Mouse (Mus musculus): ENCODE measurements around the gene St13. TPM values are rescaled to one million over a fixed set of nuclear protein-coding genes. Genes with fewer than 3 reads are reported as not detected.
"Not testable (repeated sequence)": the region's sequence is repeated elsewhere in the genome, so short reads cannot be mapped to it uniquely, and the experiment has no call there.

Gene St13
- polyA plus RNA-seq, 1 experiment from 2014 or later: 194 TPM

DNA sequence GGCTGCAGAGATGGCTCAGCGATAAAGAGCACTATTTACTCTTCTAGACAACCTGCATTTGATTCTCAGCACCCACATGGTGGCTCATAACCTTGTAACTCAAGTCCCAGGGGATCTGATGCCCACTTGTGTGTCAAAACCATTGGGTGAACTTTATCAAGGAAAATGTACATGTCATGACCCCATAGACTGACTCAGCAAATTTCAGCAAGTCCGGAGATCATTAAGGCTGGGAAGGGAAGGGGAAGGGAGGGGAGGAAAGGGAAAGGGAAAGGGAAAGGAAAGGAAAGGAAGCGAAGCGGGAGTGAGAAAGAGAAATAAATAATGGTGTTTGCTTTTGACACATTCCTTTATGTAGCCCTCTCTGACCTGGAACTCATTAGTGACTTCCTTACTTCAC lies 18.2 kb upstream of the St13 start:
- Histone ChIP-seq H3K4me3 (ENCODE audit: low read depth, low read length) (no peak overlapping the region), H3K36me3 (ENCODE audit: control insufficient read depth, insufficient read depth, low read length) (no peaks in the 10 kb centered on the region), H3K27me3 (ENCODE audit: control insufficient read depth, insufficient read depth, low read length) (no peaks in the 10 kb centered on the region), H3K9ac (ENCODE audit: low read length) (no peak overlapping the region), H3K27ac (ENCODE audit: low read depth, low read length) (no peak overlapping the region), H3K9me3 (ENCODE audit: control insufficient read depth, low read length) (no peaks in the 10 kb centered on the region), H3K4me2 (ENCODE audit: low read depth, low read length, severe bottlenecking) (no peak overlapping the region), H3K4me1 (replicated peaks; ENCODE audit: control insufficient read depth, insufficient read depth, low read length) (0 out of 2 replicates have a peak, but pooled peaks cover 2% of the 10 kb centered on the region)
- ATAC-seq (replicated peaks; ENCODE audit: low FRiP score): no peak
- 84% methylated on average over 4 of the region's 4 CpGs for WGBS
- no peak for DNase-seq (ENCODE audit: low spot score)

DNA sequence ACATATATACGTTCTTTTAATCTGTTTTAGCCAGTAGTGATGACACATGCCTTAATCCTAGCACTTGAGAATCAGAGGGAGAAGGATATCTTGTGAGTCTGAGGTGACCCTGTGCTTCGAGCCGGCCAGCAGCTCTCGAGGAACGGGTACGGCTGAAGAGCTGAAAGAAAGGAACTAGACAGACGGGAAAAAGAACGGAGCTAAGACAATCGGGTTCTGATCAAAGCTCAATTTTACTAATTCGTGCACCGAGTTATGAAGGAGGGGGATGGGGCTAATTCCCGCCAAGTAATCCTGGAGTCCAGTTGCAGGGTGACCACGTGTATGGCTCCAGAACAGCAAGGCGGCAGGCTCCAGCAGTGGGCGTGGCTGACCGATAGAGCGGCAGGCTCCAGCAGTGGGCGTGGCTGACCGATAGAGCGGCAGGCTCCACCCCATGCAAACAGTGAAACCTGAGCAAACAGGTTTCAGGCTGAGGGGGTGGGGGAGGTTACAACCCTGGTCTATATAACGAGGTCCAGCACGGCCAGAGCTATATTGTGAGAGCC lies 17.0 kb upstream of the St13 start:
- H3K4me3 ChIP-seq (ENCODE audit: low read depth, low read length); H3K9me3 ChIP-seq (ENCODE audit: control insufficient read depth, low read length); H3K4me1 ChIP-seq (replicated peaks; ENCODE audit: control insufficient read depth, insufficient read depth, low read length); H3K27me3 ChIP-seq (ENCODE audit: control insufficient read depth, insufficient read depth, low read length); H3K27ac ChIP-seq (ENCODE audit: low read depth, low read length); H3K36me3 ChIP-seq (ENCODE audit: control insufficient read depth, insufficient read depth, low read length): not testable (repeated sequence)
- peak overlapping the region; percentile 38; the same call in 1 of the 2 replicates for H3K4me2 ChIP-seq (ENCODE audit: low read depth, low read length, severe bottlenecking)
- peak overlapping the region; percentile 43; the same call in 1 of the 2 replicates for H3K9ac ChIP-seq (ENCODE audit: low read length)
- WGBS: 7% methylated on average over 22 of the region's 22 CpGs
- 0 out of 2 replicates have a peak, but pooled peaks have one; percentile 39 for ATAC-seq (replicated peaks; ENCODE audit: low FRiP score)
- peak; percentile 82 for DNase-seq (ENCODE audit: low spot score)

DNA sequence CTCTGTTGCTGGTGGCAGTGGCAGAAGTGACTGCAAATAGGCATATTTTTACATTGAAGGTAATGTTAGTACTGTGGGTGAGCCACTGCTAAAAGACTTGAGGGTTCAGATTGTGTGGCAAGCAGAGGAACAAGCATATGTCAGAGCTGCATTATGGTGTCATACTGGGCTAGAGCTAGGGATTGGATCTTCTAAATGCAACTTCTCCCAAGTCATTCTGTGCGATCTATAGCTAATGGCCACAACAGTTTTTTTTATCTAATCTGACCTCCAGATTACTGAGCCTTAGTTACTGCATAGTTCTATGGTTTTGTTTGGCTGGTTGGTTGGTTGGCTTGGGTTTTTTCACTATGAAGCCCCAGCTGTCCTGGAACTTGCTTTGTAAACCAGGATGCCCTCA lies 8.3 kb upstream of the St13 start, which contains the start of gene Dnajb7:
Dnajb7 (minus strand) TSS at position 101 of the 400 bp plus-strand sequence.
- H3K4me3 ChIP-seq (ENCODE audit: low read depth, low read length): no peak within 1 kb of the TSS
- no peak within 1 kb of the TSS for H3K4me2 ChIP-seq (ENCODE audit: low read depth, low read length, severe bottlenecking)
- DNase-seq (ENCODE audit: low spot score) (no peak), ATAC-seq (replicated peaks; ENCODE audit: low FRiP score) (no peak)
- no peak within 1 kb of the TSS for H3K9ac ChIP-seq (ENCODE audit: low read length)
- no peaks in the 10 kb centered on the region for H3K27me3 ChIP-seq (ENCODE audit: control insufficient read depth, insufficient read depth, low read length)
- H3K9me3 ChIP-seq (ENCODE audit: control insufficient read depth, low read length): no peaks in the 10 kb centered on the region
- no peaks in the 10 kb centered on the region for H3K36me3 ChIP-seq (ENCODE audit: control insufficient read depth, insufficient read depth, low read length)
- H3K27ac ChIP-seq (ENCODE audit: low read depth, low read length): no peak within 1 kb of the TSS
- no peaks in the 10 kb centered on the region for H3K4me1 ChIP-seq (replicated peaks; ENCODE audit: control insufficient read depth, insufficient read depth, low read length)
- WGBS: 97% methylated on average over 1 of the region's 1 CpGs

DNA sequence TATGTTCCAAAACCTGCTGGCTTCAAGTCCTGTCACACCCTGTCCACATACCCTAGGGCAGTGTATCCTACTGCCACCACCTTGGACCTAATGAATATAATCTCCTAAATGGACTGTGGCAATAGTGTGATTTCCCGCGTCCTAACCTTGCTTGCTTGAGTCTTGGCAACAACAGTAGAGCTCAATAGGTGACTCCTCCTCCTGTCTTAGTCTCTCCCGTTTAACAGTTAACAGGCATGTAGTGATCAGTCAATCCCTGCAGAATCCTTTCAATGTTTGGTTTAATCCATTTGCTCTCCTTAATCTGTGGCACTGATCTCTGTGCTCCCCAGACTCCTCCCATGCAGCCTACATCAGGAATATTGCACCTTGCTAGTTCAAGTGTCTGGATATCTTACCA lies 5.1 kb upstream of the St13 start:
- no peak overlapping the region for H3K4me2 ChIP-seq (ENCODE audit: low read depth, low read length, severe bottlenecking)
- no peak for ATAC-seq (replicated peaks; ENCODE audit: low FRiP score)

DNA sequence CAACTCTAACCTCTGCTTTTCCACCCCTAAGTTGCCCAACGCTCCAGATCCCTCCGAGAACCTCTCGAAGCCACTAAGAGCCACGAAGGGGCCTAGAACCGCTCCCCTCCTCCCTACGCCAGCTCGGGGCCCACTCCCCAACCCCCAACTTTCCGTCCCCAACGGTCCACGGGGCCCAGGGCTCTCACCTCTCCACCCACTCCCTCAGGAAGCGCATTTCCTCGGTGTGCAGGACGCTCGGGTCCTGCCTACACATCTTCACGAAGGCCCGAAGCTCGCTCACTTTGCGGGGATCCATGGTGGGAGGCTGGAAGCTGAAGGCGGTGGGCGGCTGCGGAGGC lies 610 bp downstream of the St13 start:
- no peaks in the 10 kb centered on the region for H3K9me3 ChIP-seq (ENCODE audit: control insufficient read depth, low read length)
- H3K36me3 ChIP-seq (ENCODE audit: control insufficient read depth, insufficient read depth, low read length): no peaks in the 10 kb centered on the region
- H3K4me2 ChIP-seq (ENCODE audit: low read depth, low read length, severe bottlenecking): peak overlapping the region; percentile 61
- H3K4me1 ChIP-seq (replicated peaks; ENCODE audit: control insufficient read depth, insufficient read depth, low read length): no peaks in the 10 kb centered on the region; the same call in 1 of the 2 replicates
- WGBS: under 1% methylated on average over 21 of the region's 21 CpGs
- H3K9ac ChIP-seq (ENCODE audit: low read length): peak overlapping the region; percentile 74
- H3K27me3 ChIP-seq (ENCODE audit: control insufficient read depth, insufficient read depth, low read length): no peaks in the 10 kb centered on the region
- H3K4me3 ChIP-seq (ENCODE audit: low read depth, low read length): peak overlapping the region; percentile 56
- ATAC-seq (replicated peaks; ENCODE audit: low FRiP score) (peak; percentile 71; the same call in 1 of the 2 replicates), DNase-seq (ENCODE audit: low spot score) (no peak)
- peak overlapping the region; percentile 89 for H3K27ac ChIP-seq (ENCODE audit: low read depth, low read length)

More for the DNA sequence above, 5.1 kb upstream of the St13 start:
- H3K4me1 ChIP-seq (replicated peaks; ENCODE audit: control insufficient read depth, insufficient read depth, low read length): no peaks in the 10 kb centered on the region; the same call in 1 of the 2 replicates
- no peaks in the 10 kb centered on the region for H3K36me3 ChIP-seq (ENCODE audit: control insufficient read depth, insufficient read depth, low read length)
- no peak overlapping the region for H3K4me3 ChIP-seq (ENCODE audit: low read depth, low read length)
- no peaks in the 10 kb centered on the region for H3K9me3 ChIP-seq (ENCODE audit: control insufficient read depth, low read length)
- 84% methylated on average over 3 of the region's 3 CpGs for WGBS
- no peak overlapping the region for H3K9ac ChIP-seq (ENCODE audit: low read length)
- no peak for DNase-seq (ENCODE audit: low spot score)
- H3K27me3 ChIP-seq (ENCODE audit: control insufficient read depth, insufficient read depth, low read length): no peaks in the 10 kb centered on the region
- no peak overlapping the region for H3K27ac ChIP-seq (ENCODE audit: low read depth, low read length)

DNA sequence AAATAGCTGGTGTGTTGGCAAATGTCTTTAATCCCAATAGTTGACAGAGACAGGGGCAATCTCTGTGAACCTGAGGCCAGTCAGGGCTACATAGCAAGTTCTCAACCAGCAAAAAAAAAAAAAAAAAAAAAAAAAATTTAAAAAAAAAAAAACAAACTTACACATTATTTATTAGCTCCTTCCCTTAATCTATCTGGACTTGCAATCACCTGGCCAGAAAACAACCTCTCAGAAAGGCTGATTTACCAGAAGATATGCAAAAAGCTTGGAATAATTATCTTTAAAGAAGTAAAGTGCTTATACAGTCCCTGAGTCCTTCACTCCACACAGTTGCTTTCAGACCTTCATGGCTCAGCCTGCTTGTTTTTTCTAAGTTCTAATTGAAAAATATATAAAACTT lies 1.7 kb downstream of the St13 start:
- Histone ChIP-seq H3K9ac (ENCODE audit: low read length) (no peak overlapping the region; the same call in 1 of the 2 replicates), H3K4me3 (ENCODE audit: low read depth, low read length) (peak overlapping the region; percentile 56), H3K36me3 (ENCODE audit: control insufficient read depth, insufficient read depth, low read length) (no peaks in the 10 kb centered on the region), H3K4me2 (ENCODE audit: low read depth, low read length, severe bottlenecking) (peak overlapping the region; percentile 61), H3K27me3 (ENCODE audit: control insufficient read depth, insufficient read depth, low read length) (no peaks in the 10 kb centered on the region), H3K27ac (ENCODE audit: low read depth, low read length) (no peak overlapping the region), H3K9me3 (ENCODE audit: control insufficient read depth, low read length) (no peaks in the 10 kb centered on the region), H3K4me1 (replicated peaks; ENCODE audit: control insufficient read depth, insufficient read depth, low read length) (no peaks in the 10 kb centered on the region; the same call in 1 of the 2 replicates)
- DNase-seq (ENCODE audit: low spot score) (no peak), ATAC-seq (replicated peaks; ENCODE audit: low FRiP score) (no peak)

DNA sequence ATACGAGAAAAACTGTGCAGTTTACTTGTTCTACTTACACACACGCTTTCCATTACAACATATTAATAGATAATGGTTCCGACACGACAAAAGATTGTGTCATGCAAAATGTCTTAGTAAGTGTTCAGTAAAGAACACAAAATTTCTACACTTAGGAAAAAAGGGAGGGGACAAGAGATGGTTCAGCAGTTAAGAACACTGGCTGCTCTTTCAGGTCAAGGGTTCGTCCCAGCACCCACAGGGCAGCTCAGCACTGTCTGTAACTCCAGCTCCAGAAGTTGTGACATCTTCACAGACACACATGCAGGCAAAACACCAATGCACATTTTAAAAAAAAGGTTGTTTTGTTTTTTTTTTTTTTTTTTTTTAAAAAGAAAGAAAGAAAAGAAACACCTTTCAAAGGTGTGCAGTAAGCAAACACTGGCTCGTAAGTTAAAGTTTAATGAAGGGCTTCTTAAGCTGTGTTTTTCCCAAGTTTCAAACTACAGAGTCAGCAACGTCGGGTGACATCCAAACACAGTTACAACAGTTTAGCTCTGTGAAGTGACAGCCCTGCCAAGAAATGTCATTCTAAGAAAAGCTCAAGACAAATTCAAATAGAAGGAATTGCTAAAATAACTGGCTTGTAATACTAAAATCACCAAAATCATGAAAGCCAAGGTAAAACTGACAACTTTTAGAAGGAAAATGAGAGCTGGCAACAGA lies 5.5 kb downstream of the St13 start:
- Histone ChIP-seq H3K4me1 (replicated peaks; ENCODE audit: control insufficient read depth, insufficient read depth, low read length) (no peaks in the 10 kb centered on the region), H3K4me2 (ENCODE audit: low read depth, low read length, severe bottlenecking) (no peak overlapping the region), H3K4me3 (ENCODE audit: low read depth, low read length) (no peak overlapping the region), H3K36me3 (ENCODE audit: control insufficient read depth, insufficient read depth, low read length) (no peaks in the 10 kb centered on the region; the same call in 1 of the 2 replicates), H3K9me3 (ENCODE audit: control insufficient read depth, low read length) (no peaks in the 10 kb centered on the region), H3K27ac (ENCODE audit: low read depth, low read length) (no peak overlapping the region), H3K27me3 (ENCODE audit: control insufficient read depth, insufficient read depth, low read length) (no peaks in the 10 kb centered on the region), H3K9ac (ENCODE audit: low read length) (no peak overlapping the region)
- ATAC-seq (replicated peaks; ENCODE audit: low FRiP score) (no peak), DNase-seq (ENCODE audit: low spot score) (no peak)
- 94% methylated on average over 8 of the region's 8 CpGs for WGBS

DNA sequence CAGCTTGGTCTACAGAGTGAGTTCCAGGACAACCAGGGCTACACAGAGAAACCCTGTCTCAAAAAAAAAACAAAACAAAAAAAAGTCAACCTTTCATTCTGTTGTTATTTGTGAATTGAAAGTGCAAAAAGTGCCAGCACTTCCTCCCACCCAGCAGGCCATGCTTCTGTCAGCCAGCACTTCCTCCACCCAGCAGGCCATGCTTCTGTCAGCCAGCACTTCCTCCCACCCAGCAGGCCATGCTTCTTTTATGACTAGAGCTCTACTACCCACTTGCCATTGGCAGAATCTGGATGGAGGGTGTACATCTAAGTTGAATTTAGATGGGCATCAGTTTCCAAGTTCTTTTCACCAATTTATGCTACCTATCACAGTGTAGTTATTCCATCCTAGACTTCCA lies 6.9 kb downstream of the St13 start:
- H3K4me1 ChIP-seq (replicated peaks; ENCODE audit: control insufficient read depth, insufficient read depth, low read length): no peaks in the 10 kb centered on the region
- DNase-seq (ENCODE audit: low spot score) (no peak), ATAC-seq (replicated peaks; ENCODE audit: low FRiP score) (no peak)
- no peaks in the 10 kb centered on the region for H3K27me3 ChIP-seq (ENCODE audit: control insufficient read depth, insufficient read depth, low read length)
- H3K27ac ChIP-seq (ENCODE audit: low read depth, low read length): no peak overlapping the region
- no peaks in the 10 kb centered on the region; the same call in 1 of the 2 replicates for H3K36me3 ChIP-seq (ENCODE audit: control insufficient read depth, insufficient read depth, low read length)
- H3K4me3 ChIP-seq (ENCODE audit: low read depth, low read length): no peak overlapping the region
- no peak overlapping the region for H3K9ac ChIP-seq (ENCODE audit: low read length)
- no peaks in the 10 kb centered on the region for H3K9me3 ChIP-seq (ENCODE audit: control insufficient read depth, low read length)
- H3K4me2 ChIP-seq (ENCODE audit: low read depth, low read length, severe bottlenecking): no peak overlapping the region

DNA sequence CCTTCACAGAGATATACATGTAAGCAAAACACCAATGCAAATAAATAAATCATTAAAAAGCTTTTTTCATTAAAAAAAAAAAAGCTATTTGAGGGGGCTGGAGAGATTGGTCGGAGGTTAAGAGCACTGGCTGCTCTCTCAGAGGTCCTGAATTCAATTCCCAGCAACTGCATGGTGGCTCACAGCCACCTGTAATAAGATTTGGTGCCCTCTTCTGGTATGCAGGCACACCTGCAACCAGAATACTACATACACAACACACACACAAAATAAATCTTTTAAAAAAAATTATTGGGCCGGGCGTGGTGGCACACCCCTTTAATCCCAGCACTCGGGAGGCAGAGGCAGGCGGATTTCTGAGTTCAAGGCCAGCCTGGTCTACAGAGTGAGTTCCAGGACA lies 13.6 kb downstream of the St13 start:
- no peak overlapping the region for H3K4me3 ChIP-seq (ENCODE audit: low read depth, low read length)
- no peak overlapping the region for H3K27ac ChIP-seq (ENCODE audit: low read depth, low read length)
- 92% methylated on average over 5 of the region's 5 CpGs for WGBS
- H3K4me2 ChIP-seq (ENCODE audit: low read depth, low read length, severe bottlenecking): no peak overlapping the region
- ATAC-seq (replicated peaks; ENCODE audit: low FRiP score): no peak
- no peaks in the 10 kb centered on the region for H3K27me3 ChIP-seq (ENCODE audit: control insufficient read depth, insufficient read depth, low read length)
- H3K4me1 ChIP-seq (replicated peaks; ENCODE audit: control insufficient read depth, insufficient read depth, low read length): no peaks in the 10 kb centered on the region
- no peak overlapping the region for H3K9ac ChIP-seq (ENCODE audit: low read length)
- no peak for DNase-seq (ENCODE audit: low spot score)
- peaks cover 8% of the 10 kb centered on the region; the same call in 1 of the 2 replicates for H3K36me3 ChIP-seq (ENCODE audit: control insufficient read depth, insufficient read depth, low read length)
- H3K9me3 ChIP-seq (ENCODE audit: control insufficient read depth, low read length): no peaks in the 10 kb centered on the region

Measured in forebrain, embryonic 11.5 days (tissue).